Mouse (Mus musculus) cerebellum, adult 2 months (tissue): Measurements from ENCODE around the gene Abhd6.

Experiments
- CTCF ChIP-seq: fragments of 200-500 bp; IDR thresholded peaks from 2 replicates; pipeline ENCODE4 v1.5.1; 2011; ENCODE audit warnings: low read depth, mild to moderate bottlenecking, control low read depth, low read length, moderate library complexity, borderline replicate concordance; ENCODE audit not compliant: insufficient read depth
- POLR2A ChIP-seq: fragments of 200-500 bp; IDR thresholded peaks from 2 replicates; pipeline ENCODE4 v1.6.1; 2011; ENCODE audit warnings: low read length, control low read depth, borderline replicate concordance; ENCODE audit not compliant: insufficient read depth

DNA sequence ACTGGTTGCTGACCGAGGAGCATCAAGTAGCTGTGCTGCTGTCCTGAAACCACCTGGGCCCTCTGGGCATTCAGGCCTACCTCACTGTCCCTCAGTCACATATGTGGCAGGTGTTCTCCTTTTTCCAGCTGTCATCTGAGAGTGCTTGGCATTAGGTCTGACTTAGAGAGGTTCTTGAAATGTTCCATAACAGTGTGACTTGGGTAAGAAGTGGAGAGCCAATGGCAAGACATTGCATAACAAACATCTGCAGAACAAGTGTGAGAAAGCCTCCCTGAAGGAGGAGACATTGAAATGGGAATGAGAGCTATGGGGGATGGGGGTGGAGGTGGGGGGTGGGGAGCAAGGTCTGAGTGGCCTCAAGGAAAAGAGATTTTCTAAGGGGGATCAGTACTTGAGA lies 80.2 kb downstream of the Abhd6 start:
- TF ChIP-seq POLR2A (no peak), CTCF (no peak)
